Mouse (Mus musculus): ENCODE data around the gene Gpr1. TPM values are rescaled to one million over a fixed set of nuclear protein-coding genes. Genes with fewer than 3 reads are reported as not detected.

Gpr1 gene
- total and polyA plus RNA-seq, 3 experiments = not detected

DNA sequence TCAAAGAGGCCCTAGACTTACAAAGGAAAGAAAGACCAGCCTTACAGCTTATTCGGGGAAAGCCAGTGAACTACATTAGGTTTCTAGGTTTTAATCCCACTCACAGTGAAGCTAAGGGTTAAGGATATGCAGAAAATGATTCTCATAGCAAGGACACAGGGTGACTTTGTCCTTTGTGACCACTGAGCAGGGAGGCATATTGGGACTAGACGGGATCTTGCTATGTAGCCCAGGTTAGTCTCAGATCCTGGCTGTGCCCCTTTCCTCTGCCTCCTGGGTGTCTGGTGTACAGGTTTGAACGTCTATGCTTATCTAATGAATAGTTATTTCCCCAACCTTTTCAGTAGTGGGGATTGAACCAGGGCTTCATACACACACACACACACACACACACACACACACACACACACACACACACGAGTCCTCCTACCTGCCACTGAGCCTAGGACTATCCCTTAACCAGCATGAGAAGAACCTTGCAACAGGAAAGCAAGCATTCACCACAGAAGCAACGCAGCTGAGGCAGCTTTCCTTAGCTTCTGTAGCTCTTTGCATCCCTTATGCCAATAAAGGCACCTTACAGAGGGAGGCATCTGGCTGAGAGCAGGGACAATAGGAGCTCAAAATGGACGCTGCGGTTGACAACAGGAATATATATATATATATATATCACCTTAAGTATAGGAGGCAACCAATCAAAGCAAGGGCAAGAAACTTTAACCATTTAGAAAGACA, 9.5 kb downstream of the Gpr1 start:
- no peak overlapping the region for H3K9ac ChIP-seq (ENCODE audit: insufficient read depth, low read depth)
- H3K27ac ChIP-seq (ENCODE audit: insufficient read depth, low read depth) = no peak overlapping the region
- no peak for DNase-seq (ENCODE audit: extremely low read depth)
- in situ Hi-C loops (cut with MboI; ENCODE audit: low pct_ligation_motif_present, low pct_unique_long_range_greater_than_20kb, low sequenced_read_pairs) = no loop called here
- TF ChIP-seq NRF1 (IDR thresholded peaks at IDR 0.05; ENCODE audit: low read depth, low read length) (no peak), MEF2A (IDR thresholded peaks at IDR 0.05; ENCODE audit: borderline replicate concordance, low read depth, low read length) (no peak), CHD1 (IDR thresholded peaks at IDR 0.05; ENCODE audit: low read depth, low read length) (no peak), HCFC1 (IDR thresholded peaks at IDR 0.05; ENCODE audit: low read depth, low read length) (no peak), UBTF (IDR thresholded peaks at IDR 0.05; ENCODE audit: low read depth, low read length) (no peak), USF2 (conservative IDR thresholded peaks at IDR 0.05; ENCODE audit: low read depth, low read length) (no peak), MXI1 (IDR thresholded peaks at IDR 0.05; ENCODE audit: low read depth, low read length) (no peak), GABPA (IDR thresholded peaks at IDR 0.05; ENCODE audit: insufficient replicate concordance, low read depth, low read length) (no peak), E2F4 (IDR thresholded peaks at IDR 0.05; ENCODE audit: insufficient replicate concordance, low read depth, low read length) (no peak), EP300 (IDR thresholded peaks at IDR 0.05; ENCODE audit: low read length) (no peak), POLR2AphosphoS2 (IDR thresholded peaks at IDR 0.05; ENCODE audit: low read depth, low read length) (no peak)
- no peaks in the 10 kb centered on the region for H3K9me3 ChIP-seq (replicated peaks; ENCODE audit: low read length)
- H3K4me1 ChIP-seq (ENCODE audit: control insufficient read depth in 1 of 2, insufficient read depth in 2 of 2) = peaks cover 8 to 20% of the 10 kb centered on the region in 2 experiments; a peak in 3 of 4 replicates
- H3K36me3 ChIP-seq (replicated peaks in 1 of 2; ENCODE audit: control insufficient read depth in 1 of 2, insufficient read depth in 1 of 2, low read length in 1 of 2) = no peaks in the 10 kb centered on the region
- no peaks in the 10 kb centered on the region for H3K27me3 ChIP-seq (replicated peaks)
- H3K4me2 ChIP-seq (ENCODE audit: insufficient read depth, low read depth, poor library complexity, severe bottlenecking) = peak overlapping the region; percentile 22; the same call in 1 of the 2 replicates
- no peak overlapping the region for H3K4me3 ChIP-seq (replicated peaks in 1 of 3; ENCODE audit: low read depth in 2 of 3, low read length in 2 of 3, poor library complexity in 1 of 3)
- dilution Hi-C loops (cut with MboI; ENCODE audit: extremely low pct_ligation_motif_present, extremely low pct_unique_long_range_greater_than_20kb, low sequenced_read_pairs) = no loop called here
- no peaks in the 10 kb centered on the region for H3K79me2 ChIP-seq (replicated peaks; ENCODE audit: control insufficient read depth, extremely low read depth, insufficient read depth, poor library complexity, severe bottlenecking)

DNA sequence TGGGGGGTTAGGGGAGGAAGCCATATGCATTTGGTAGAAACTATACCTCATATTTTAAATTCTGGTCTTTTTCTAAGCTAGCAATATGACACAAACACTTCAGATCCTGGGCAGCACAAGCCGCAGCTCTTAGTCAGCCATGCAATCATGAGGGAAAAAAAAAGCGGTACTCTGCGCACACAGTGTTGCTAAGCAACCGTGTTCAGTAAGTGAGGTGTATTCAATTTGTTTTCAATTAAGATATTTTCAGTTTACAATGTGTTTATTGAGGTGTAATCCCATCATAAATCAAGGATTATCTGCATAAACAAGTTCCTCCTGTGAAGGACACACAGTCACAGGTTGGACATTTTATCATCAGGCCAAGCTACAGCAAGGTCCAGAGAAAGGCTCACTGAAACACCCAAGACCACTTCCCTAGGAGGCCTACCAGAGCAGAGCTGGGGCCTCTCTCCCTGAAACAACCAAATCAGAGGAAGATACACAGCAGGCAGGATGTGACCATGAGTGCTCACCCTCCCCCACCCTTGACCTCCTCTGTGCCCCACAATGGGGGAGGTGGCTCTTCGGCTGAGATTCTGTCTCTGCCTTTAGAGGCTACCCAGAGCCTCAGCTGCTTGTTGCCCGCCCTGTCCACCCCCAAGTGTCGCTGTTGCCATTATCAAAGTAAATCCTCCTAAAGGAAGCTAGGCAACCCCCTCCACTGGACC, 10.2 kb downstream of the Gpr1 start:
- no peak overlapping the region for H3K9ac ChIP-seq (ENCODE audit: insufficient read depth, low read depth)
- no peaks in the 10 kb centered on the region for H3K27me3 ChIP-seq (replicated peaks)
- no peaks in the 10 kb centered on the region for H3K36me3 ChIP-seq (replicated peaks in 1 of 2; ENCODE audit: control insufficient read depth in 1 of 2, insufficient read depth in 1 of 2, low read length in 1 of 2)
- H3K9me3 ChIP-seq (replicated peaks; ENCODE audit: low read length) = no peaks in the 10 kb centered on the region
- in situ Hi-C loops (cut with MboI; ENCODE audit: low pct_ligation_motif_present, low pct_unique_long_range_greater_than_20kb, low sequenced_read_pairs) (no loop called here), dilution Hi-C loops (cut with MboI; ENCODE audit: extremely low pct_ligation_motif_present, extremely low pct_unique_long_range_greater_than_20kb, low sequenced_read_pairs) (no loop called here)
- peaks cover 8 to 20% of the 10 kb centered on the region in 2 experiments; a peak in 3 of 4 replicates for H3K4me1 ChIP-seq (ENCODE audit: control insufficient read depth in 1 of 2, insufficient read depth in 2 of 2)
- DNase-seq (ENCODE audit: extremely low read depth) = peak; percentile 77
- H3K27ac ChIP-seq (ENCODE audit: insufficient read depth, low read depth) = no peak overlapping the region
- H3K4me3 ChIP-seq (replicated peaks in 1 of 3; ENCODE audit: low read depth in 2 of 3, low read length in 2 of 3, poor library complexity in 1 of 3) = no peak overlapping the region
- H3K79me2 ChIP-seq (replicated peaks; ENCODE audit: control insufficient read depth, extremely low read depth, insufficient read depth, poor library complexity, severe bottlenecking) = no peaks in the 10 kb centered on the region
- H3K4me2 ChIP-seq (ENCODE audit: insufficient read depth, low read depth, poor library complexity, severe bottlenecking) = peak overlapping the region; percentile 22; the same call in 1 of the 2 replicates
- TF ChIP-seq TCF12 (IDR thresholded peaks at IDR 0.05; ENCODE audit: low read depth, low read length) = no peak
- no peak for TF ChIP-seq NRF1 (IDR thresholded peaks at IDR 0.05; ENCODE audit: low read depth, low read length)
- TF ChIP-seq ETS1 (conservative IDR thresholded peaks at IDR 0.05; ENCODE audit: low read depth, low read length) = no peak
- TF ChIP-seq MYC (IDR thresholded peaks at IDR 0.05; ENCODE audit: low read depth, low read length) = no peak
- peak; percentile 68 for TF ChIP-seq ZNF384 (IDR thresholded peaks at IDR 0.05; ENCODE audit: low read depth, low read length)
- no peak for TF ChIP-seq ZC3H11A (IDR thresholded peaks at IDR 0.05; ENCODE audit: low read depth, low read length)
- TF ChIP-seq MAFK (IDR thresholded peaks at IDR 0.05; ENCODE audit: insufficient replicate concordance, low read length) = no peak
- TF ChIP-seq E2F4 (IDR thresholded peaks at IDR 0.05; ENCODE audit: insufficient replicate concordance, low read depth, low read length) = no peak
- peak; percentile 73 for TF ChIP-seq CHD2 (IDR thresholded peaks at IDR 0.05; ENCODE audit: low read length)
- no peak for TF ChIP-seq ZKSCAN1 (IDR thresholded peaks at IDR 0.05; ENCODE audit: borderline replicate concordance, low read depth, low read length)
- no peak for TF ChIP-seq JUND (conservative IDR thresholded peaks at IDR 0.05; ENCODE audit: low read depth, low read length)
- no peak for TF ChIP-seq BHLHE40 (IDR thresholded peaks at IDR 0.05; ENCODE audit: low read depth, low read length)
- TF ChIP-seq USF2 (conservative IDR thresholded peaks at IDR 0.05; ENCODE audit: low read depth, low read length) = no peak
- peak; percentile 34 for TF ChIP-seq RAD21 (IDR thresholded peaks at IDR 0.05; ENCODE audit: low read depth, low read length)
- TF ChIP-seq PAX5 (IDR thresholded peaks at IDR 0.05; ENCODE audit: low read length) = no peak
- no peak for TF ChIP-seq MAX (IDR thresholded peaks at IDR 0.05; ENCODE audit: low read length)
- no peak; the same call in 1 of the 2 replicates for TF ChIP-seq SMC3 (IDR thresholded peaks at IDR 0.05; ENCODE audit: low read depth, low read length)
- TF ChIP-seq MXI1 (IDR thresholded peaks at IDR 0.05; ENCODE audit: low read depth, low read length) = no peak
- no peak for TF ChIP-seq UBTF (IDR thresholded peaks at IDR 0.05; ENCODE audit: low read depth, low read length)
- no peak for TF ChIP-seq USF1 (IDR thresholded peaks at IDR 0.05; ENCODE audit: low read depth, low read length)
- TF ChIP-seq TBP (conservative IDR thresholded peaks at IDR 0.05; ENCODE audit: low read depth, low read length) = no peak
- TF ChIP-seq HCFC1 (IDR thresholded peaks at IDR 0.05; ENCODE audit: low read depth, low read length) = no peak
- TF ChIP-seq CTCF (conservative IDR thresholded peaks at IDR 0.05 in 1 of 2, IDR thresholded peaks at IDR 0.05 in 1 of 2; ENCODE audit: low read depth in 2 of 2, low read length in 2 of 2) = peak in 1 of 2 experiments; percentile 38; a peak in 1 of 4 replicates
- TF ChIP-seq MEF2A (IDR thresholded peaks at IDR 0.05; ENCODE audit: borderline replicate concordance, low read depth, low read length) = no peak
- TF ChIP-seq NELFE (IDR thresholded peaks at IDR 0.05; ENCODE audit: low read depth, low read length) = no peak

Data from CH12.LX (cell line).